Mouse (Mus musculus) kidney, adult 8-10 months (tissue): ENCODE measurements around the gene Nkx6-2.
A peak's percentile ranks its signal among the peaks of the same experiment; 100 is the strongest.

Experiments used
- DNase-seq, 2 experiments: peaks; one replicate each; pipeline ENCODE4 v3.0.0; 2022

Nkx6-2 gene

DNA sequence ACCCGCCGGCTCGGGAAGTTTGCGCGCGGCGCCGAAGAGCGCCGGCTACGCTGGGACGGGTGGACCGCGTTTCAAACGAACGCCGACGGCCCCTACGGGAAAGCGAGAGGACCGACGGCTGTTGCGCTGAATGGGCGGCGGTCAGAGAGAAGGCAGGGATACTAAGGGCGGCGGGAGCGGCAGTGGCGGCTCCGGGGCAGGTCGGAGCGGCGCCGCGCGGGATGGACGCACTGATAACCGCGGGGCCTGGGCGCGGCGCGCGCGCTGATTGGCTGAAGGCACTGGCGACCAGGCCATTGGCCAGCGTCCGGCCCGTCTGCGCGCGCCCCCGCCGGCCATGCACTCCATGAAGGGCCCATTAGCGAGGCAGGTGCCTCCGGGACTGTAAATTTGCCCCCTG, at the start of gene Nkx6-2:
TSS of gene Nkx6-2 (minus strand) at position 203 of the 400 bp plus-strand sequence.
- no peak for DNase-seq

DNA sequence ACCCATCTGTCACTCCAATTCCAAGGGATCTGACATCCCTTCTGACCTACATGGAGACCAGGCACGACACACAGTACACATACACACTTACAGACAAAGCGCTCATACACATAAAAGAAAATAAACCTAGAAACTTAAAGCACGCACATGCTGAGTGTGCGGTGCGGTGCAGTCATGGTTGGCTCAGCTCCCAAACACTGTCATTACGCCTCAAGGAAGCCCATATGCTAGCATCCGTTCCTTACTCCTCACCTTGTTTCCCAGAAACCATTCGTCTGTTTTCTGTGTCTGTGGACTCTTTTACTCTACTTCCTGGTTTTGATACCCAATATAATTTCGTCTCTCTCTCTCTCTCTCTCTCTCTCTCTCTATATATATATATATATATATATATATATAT, 42.6 kb upstream of the Nkx6-2 start:
- DNase-seq = no peak

DNA sequence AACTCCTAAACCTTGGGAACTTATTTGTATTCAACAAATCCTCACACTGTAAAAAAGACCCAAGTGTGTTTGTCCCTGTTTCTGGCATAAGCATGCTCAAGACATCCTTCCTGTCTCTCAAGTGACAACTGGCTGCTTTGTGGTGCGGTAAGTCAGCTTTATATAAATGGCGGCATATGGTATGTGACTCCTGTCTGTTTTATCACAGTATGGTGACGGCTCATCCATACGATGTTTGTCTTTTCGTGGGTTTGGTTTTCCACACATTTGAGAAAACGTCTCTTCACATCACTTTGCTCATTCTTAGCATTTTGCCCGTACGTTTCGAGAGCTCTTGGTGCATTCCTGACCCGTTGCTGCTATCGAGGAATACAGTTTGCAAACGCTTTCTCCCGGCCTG, 40.0 kb upstream of the Nkx6-2 start:
- DNase-seq = no peak

DNA sequence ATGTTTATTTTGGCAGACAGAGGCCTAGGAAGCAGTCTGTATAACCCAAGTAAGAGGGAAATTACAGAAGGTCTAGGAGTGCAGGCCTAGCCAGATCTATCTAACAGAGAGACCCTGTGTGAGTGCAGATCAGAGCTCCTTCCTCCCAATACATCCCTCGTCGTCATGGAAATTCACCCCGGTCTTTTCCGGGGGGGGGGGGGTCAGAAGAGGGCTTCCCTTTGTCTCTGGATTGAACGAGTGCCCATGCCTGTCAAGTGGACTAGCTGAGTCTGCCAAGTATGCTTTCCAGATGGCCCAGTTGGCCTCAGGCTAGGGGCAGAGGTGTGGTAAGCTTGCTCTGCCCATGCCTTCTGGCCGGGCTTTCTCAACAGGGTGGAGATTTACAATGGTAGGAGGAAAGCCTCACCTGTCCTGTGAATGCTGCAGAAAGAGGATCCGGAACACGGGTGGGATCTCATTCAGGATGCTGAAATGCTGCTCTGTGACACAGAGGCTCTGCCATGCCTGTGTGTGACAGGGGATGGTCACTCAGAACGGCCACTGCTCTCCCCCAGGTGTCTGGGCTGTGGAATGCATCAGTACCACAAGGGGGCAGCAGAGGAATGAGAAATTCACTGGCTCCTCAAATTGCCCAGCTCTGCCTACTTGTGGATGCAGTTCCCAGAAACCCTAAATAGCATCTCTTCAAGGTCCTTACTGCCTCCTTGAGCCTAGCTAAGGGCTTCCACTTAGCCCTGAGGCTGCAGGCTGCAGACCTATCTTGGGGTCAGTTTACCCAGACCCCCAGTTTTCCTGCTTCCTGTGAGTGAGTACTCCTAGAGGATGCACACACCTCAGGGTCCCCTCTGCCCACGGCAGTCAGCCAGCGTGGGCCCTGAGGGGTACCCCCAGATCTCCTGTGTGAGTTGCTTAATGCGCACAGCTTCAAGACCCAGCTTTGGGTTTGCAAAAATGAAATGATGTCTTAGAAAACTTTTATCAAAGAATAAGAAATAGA, 33.5 kb upstream of the Nkx6-2 start:
- peak; percentile 22 to 52 for DNase-seq

DNA sequence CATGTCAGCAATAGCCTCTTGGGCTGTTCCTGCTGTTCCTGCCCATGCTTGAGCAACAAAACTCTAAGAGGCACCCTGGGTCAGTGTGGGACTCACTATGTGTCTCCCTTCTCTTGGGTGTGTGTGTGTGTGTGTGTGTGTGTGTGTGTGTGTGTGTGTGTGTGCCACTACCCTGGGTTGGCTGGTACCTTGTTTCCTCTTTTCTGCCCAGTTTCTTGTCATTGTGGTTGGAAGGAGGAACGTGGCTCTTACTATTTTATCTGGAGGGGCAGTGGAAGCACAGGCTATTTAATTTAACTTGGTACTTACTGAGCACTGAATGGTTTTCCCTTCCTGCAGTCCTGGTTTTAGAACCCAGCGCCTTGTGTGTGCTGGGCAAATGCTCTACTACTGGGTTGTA, 27.7 kb upstream of the Nkx6-2 start:
- DNase-seq = no peak

- DNase-seq = no peak
Observed at GRCm38 (mm10) chr7:139595862-139596261, 13.3 kb upstream of the Nkx6-2 start.

DNA sequence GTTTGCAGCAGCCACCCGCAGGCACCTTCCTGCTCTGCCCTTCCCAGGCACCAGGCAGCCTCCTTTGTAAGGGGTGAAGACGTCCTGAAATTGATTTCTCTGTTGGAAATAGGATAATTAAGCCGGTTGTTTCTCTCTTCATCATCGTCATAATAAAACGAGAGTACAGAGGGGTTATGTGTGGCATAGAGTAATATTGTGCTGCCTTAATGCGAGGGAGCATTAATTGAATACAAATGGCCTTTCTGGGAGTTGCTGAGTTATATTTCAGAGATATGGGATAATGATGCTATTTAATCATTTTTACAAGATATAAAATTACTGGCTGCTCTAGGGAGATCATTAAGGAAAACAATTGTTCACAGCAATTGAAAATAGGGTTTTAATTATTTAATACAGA, 12.7 kb upstream of the Nkx6-2 start:
- no peak for DNase-seq

- no peak for DNase-seq
Observed at GRCm38 (mm10) chr7:139591311-139591710, 8.7 kb upstream of the Nkx6-2 start.

DNA sequence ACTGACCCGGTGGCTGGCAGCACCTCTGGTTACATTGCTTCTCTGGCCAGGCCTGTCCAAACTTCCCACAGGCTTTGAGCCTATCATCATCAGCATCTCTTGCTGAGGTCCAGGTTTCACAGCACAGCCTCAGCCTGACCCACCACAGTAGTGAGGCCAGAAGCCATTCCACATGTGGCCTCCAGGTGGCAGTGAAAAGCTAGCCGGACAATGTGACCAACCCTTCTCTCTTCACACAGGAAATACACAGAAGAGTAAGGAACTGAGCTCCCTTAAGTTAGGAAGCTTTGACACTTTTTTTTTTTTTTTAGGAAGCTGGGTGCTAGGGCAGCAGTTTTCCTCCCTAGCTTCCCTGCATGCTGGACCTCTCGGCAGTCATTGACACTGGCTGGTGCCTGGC, 7.7 kb upstream of the Nkx6-2 start:
- peak in 1 of 2 experiments; percentile 39 for DNase-seq

DNA sequence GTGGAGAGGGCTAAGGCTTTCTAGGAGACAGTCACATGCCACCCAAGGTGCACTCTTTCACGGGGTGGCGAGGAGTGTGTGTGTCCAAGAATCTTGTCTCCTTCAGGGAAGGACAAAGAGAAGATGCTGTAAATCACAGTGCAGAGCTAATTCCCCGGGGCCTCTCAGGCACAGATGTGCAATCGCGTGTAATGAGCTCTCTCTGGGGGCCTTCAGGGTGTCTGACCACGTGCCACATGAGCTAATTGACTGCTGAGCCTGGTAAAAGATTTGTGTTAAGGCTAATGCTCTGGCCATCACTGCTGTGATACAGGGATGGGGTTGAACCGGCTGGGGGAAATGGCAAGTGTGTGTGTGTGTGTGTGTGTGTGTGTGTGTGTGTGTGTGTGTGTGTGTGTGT, 5.3 kb upstream of the Nkx6-2 start:
- no peak for DNase-seq

GRCm38 (mm10) chr7:139585183-139585821, 2.7 kb upstream of the Nkx6-2 start:
- no peak for DNase-seq

DNA sequence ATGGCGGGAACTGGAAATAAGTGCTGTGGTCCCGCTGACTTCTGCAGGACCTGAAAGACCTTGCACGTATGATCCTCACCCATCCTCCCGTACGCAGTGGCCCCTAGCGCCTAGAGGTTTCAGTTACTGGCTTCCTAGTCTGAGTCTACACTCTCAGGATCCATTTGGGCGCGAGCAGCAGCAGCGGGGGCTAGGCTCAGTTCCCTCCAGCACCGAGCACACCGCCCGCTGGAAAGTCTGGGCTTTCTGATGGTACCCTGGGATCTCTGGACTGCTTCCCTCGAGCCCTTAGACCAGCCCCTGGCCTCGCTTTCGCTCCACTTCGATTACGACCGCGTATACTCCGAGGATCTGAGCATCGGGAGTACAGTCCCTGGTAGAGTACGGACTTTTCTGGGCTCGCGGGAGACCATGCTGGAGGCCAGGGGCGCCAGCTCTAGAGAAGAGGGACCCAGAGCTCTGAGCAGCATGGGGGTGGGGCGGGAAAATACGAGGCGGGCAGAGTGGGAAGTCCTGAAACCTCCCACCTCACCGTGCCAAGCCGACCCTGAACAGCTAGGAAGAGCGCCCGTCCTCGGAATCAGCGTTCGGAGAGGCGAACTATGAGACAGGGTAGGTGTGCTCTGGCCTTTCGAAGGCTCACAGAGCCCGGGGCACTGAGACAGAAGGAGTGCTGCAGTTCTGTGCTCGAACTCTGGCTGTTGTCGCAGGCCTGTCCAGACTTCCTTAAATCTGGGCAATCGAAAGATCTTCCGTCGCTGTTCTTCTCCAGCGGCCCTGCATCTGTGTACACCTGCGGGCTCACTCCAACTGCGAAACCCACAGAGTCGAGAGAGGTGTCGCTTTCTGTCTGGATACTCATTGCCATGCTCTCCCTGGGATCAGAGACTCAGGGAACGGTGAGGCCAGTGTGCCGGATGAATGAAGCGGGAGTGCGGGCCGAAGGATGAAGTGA, 1.9 kb upstream of the Nkx6-2 start:
- no peak for DNase-seq

GRCm38 (mm10) chr7:139583094-139583737, 619 bp upstream of the Nkx6-2 start:
- no peak for DNase-seq

DNA sequence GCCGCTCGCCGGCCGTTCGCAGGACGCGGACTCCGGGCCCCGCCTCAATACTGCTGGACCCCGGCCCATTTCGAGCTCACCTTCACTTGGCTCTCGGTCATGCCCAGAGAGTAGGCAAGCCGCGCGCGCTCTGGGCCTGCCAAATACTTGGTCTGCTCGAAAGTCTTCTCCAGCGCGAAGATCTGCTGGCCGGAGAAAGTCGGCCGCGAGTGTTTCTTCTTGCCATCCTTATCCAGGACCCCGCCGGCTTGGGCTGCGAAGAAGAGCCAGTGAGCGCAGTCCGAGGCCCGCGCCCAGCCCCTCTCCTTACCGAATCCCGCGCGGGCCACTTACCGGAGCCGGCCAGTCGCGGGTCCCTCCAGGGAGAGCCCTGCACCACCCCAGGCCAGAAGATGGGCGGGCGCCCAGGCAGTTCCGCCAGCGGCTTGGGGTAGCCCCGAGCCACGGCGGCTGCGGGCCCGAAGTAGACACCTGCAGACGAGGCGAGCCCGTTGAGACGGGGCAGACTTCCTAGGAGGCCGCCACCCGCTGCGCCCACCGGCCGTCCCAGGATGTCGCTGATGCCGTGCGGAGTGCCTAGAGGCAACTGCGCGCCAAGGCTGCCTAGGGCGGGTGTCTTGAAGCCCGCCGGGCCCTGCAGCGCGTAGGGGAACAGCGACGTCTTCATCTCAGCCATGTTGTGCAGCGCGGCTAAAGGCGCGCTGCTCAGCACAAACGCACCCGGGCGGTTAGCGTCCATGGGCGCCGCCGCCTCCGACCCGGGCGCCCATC, 611 bp downstream of the Nkx6-2 start:
- no peak for DNase-seq

DNA sequence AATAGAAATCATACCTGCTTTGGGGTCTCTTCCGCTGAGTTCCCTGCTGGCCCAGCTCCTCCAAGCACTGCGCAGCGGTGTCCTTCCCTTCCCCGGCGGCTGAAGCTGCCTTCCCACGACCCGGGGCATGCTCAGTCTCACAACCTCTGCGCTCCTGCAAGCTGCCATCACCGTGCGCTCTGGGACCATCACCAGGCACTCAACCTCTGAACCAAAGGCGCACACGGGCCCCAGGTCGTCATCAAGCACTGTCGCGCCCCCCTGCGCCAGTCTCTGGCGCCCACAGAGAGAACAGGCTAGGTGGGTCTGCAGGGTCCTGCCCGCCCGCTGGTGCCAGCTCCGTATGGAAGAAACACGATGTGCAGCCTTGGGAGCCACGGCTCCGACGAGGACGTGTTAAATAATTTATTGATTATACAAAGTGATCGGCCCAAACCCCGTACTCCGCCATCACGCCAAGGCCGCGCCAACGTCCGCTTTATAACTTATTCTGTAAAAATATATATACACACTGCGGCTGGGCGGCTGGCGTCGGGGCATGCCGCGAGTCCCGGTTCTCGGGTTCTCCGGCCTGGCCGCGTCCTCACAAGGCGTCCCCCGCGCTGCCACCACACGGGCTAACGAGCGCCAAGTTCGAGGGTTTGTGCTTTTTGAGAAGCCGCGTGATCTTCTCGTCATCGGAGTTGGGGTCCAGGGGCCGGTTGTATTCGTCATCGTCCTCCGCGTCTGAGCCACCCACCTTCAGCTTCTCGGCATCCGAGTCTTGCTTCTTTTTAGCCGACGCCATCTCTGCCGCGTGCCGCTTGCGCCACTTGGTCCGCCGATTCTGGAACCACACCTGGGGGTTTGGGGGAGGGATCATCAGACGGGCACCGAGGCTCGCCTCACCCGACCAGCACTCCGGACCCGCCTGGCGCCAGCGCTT, 1.5 kb downstream of the Nkx6-2 start:
- no peak for DNase-seq

DNA sequence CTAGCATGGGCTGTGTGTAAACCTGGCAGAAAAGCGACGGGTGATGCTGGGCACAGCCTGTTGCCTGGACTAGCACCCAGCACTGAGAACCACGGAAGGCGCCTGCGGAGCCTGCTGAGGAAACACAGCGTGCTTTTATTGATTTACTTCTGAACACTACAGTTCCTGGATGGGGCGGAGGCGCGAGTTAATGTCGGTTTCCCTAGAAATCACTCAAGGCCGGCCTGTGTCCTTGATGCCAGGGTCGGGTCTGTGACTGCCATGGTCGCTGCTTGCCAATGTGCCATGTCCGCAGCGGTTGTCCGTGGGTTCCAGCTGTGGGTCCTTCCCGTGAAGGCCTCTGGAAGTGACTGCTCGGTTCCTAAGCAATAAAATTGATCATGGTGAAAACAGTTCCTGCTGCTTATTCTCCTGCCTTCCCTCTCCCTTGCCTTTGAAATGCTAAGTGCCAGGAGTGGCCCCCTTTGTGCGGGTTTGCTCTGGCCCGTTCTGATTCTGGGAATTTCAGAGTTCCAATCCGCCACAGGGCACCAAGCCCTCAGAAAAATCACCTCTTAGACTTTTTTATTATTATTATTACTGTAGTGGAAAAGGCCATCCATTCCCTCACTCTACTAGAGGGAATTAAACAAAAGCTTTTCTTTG, 3.2 kb downstream of the Nkx6-2 start:
- no peak for DNase-seq

- no peak for DNase-seq
Observed at GRCm38 (mm10) chr7:139576064-139576686, 6.4 kb downstream of the Nkx6-2 start.

- no peak for DNase-seq
Observed at GRCm38 (mm10) chr7:139572665-139573064, 9.9 kb downstream of the Nkx6-2 start.

DNA sequence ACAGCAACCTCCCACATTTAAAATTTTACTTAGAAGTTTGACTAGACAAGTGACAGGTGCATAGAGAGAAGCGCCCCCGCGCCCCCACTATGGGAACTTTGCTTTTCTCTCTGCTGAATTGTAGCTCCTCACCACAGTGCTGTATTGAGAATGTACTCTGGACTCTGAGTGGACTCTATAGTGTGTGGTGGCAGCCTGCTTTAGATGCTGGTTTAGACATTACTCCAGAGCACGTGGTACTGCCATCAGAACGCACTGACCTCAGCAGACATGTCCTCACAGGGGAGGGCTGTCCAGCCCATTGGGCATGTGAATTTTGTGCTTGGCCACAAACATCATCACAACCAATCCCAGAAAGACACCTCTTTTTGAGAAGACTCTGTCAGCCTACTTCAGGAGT, 11.8 kb downstream of the Nkx6-2 start:
- DNase-seq = no peak
